Mouse (Mus musculus) CD4-positive naive resting alpha-beta T cell, adult 57 days (primary cell): ENCODE results near the gene Wnt10a. TPM values are rescaled to one million over a fixed set of nuclear protein-coding genes. Genes with fewer than 3 reads are reported as not detected.

Experiments used
- total RNA-seq: library from RNA; stranded (reverse); gene quantifications from one replicate; pipeline ENCODE4 v1.2.4, GENCODE M21; 2023

The Wnt10a gene
- 0.24 TPM for total RNA-seq

DNA sequence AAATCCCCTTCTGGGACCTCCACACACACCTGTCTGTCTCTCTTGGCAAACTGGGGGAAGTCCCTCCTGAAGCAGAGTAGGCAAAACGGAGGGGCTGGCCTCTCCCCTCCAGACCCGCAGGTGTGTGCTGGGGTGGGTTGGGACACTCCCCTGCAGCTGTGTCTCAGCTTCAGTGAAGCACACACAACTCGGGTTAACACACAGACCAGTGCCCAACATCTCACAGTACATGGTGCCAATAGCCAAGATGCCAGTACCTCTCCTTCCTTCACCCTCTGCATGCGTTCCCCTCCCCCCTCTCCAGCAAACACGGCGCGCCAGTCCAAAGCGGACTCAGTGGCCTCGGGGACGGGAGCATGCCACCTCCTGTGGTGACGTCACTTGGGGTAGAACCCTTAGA lies at the start of gene Wnt10a:
Gene Wnt10a (plus strand): TSS at position 268 of the 400 bp plus-strand sequence.

DNA sequence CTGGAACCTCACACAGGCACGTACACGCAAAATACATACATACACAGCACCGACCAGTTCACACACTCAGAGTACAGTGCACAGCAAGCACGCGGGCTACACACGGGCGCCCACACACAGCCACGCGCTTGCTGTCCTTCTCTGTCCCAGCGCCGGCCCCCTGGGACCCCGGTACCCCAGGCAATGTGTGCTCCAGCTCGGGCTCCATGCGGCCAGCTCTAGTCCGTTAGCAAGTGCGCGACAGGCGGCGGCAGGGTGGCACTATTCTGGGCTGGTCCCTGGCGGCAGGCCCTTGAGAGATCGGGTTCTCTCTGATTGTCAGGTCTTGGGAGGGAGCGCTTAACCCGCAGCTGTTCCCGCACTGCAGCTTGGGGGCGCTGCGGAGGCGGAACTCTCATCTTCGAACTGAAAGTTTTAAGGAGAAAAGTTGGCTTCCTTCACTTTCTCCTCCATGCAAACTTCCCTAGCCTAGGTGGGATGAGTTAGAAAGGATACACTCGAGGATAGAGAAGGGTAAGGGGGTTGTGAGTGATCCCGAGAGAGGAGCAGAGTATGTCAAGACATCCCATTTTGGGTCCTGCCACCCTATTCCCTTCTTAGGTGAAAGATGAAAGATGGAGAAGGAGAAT lies 42.6 kb upstream of the Wnt10a start, which contains the start of gene Prkag3:
Gene Prkag3 (minus strand): TSS at position 579 of the 629 bp plus-strand sequence.

DNA sequence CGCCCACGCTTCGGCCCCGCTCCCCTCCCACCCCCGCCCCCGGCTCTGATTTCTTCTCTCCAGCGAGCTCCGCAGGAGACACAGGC lies 19.6 kb upstream of the Wnt10a start, which contains the start of gene Wnt6:
Gene Wnt6 (plus strand): TSS at position 48 of the 86 bp plus-strand sequence.

Other genes starting within 250 kb of the Wnt10a start
- not detected for gene Plcd4, start 248.6 kb upstream of the Wnt10a start, total RNA-seq
- 28.5 TPM for gene Usp37, start 247.2 kb upstream of the Wnt10a start, total RNA-seq
- 51.8 TPM for gene Zfp142, start 203.3 kb upstream of the Wnt10a start, total RNA-seq
- 8.1 TPM for gene Bcs1l, start 203.2 kb upstream of the Wnt10a start, total RNA-seq
- gene Rnf25, start 190.1 kb upstream of the Wnt10a start, total RNA-seq: 44.4 TPM
- gene Stk36, start 190.1 kb upstream of the Wnt10a start, total RNA-seq: not detected
- gene Ttll4, start 129.8 kb upstream of the Wnt10a start, total RNA-seq: 59.9 TPM
- gene Cyp27a1, start 77.9 kb upstream of the Wnt10a start, total RNA-seq: 0.33 TPM
- gene Prkag3, start 42.3 kb upstream of the Wnt10a start, total RNA-seq: not detected
- not detected for gene Wnt6, start 19.6 kb upstream of the Wnt10a start, total RNA-seq
- not detected for gene Cdk5r2, start 63.4 kb downstream of the Wnt10a start, total RNA-seq
- gene Fev, start 93.9 kb downstream of the Wnt10a start, total RNA-seq: not detected
- gene Cryba2, start 101.6 kb downstream of the Wnt10a start, total RNA-seq: not detected
- gene Cfap65, start 144.1 kb downstream of the Wnt10a start, total RNA-seq: not detected
- 0.24 TPM for gene Ihh, start 160.2 kb downstream of the Wnt10a start, total RNA-seq